Mouse (Mus musculus) limb, embryonic 14.5 days (tissue): ENCODE results near the gene Mast4. TPM values are rescaled to one million over a fixed set of nuclear protein-coding genes. Genes with fewer than 3 reads are reported as not detected.
"Not testable (repeated sequence)": the region's sequence is repeated elsewhere in the genome, so short reads cannot be mapped to it uniquely, and the experiment has no call there.

Experiments used
- ATAC-seq: fragments of 200-750 bp; cut with Nextera tagmentation; 2 replicates; pipeline ENCODE4 v1.8.0; 2017; ENCODE audit warnings: low read depth, moderate number of reproducible peaks, moderate TSS enrichment; ENCODE audit not compliant: low FRiP score
- DNase-seq: peaks from one replicate; pipeline ENCODE4 v3.0.0-alpha.2; 2015; ENCODE audit warnings: low spot score
- H3K27ac ChIP-seq: fragments of 300-500 bp; sonication (generic); replicated peaks from 2 replicates; pipeline ENCODE4 v1.5.1; 2014; ENCODE audit warnings: low read depth, mild to moderate bottlenecking, low read length, moderate library complexity, mixed read lengths
- H3K27me3 ChIP-seq: fragments of 300-500 bp; sonication (generic); 2 replicates; pipeline ENCODE4 v1.6.1; 2014; ENCODE audit warnings: low read length, mixed read lengths; ENCODE audit not compliant: control insufficient read depth, insufficient read depth
- H3K36me3 ChIP-seq: fragments of 300-500 bp; sonication (generic); 2 replicates; pipeline ENCODE4 v1.6.1; 2014; ENCODE audit warnings: mild to moderate bottlenecking, low read length, moderate library complexity, mixed read lengths; ENCODE audit not compliant: control insufficient read depth, insufficient read depth
- H3K4me1 ChIP-seq: fragments of 300-500 bp; sonication (generic); 2 replicates; pipeline ENCODE4 v1.6.1; 2014; ENCODE audit warnings: antibody characterized with exemption, low read length, mixed read lengths; ENCODE audit not compliant: control insufficient read depth, insufficient read depth
- H3K4me2 ChIP-seq: fragments of 300-500 bp; sonication (generic); replicated peaks from 2 replicates; pipeline ENCODE4 v1.6.1; 2014; ENCODE audit warnings: low read depth, mild to moderate bottlenecking, low read length, moderate library complexity; ENCODE audit not compliant: severe bottlenecking
- H3K4me3 ChIP-seq: fragments of 300-500 bp; sonication (generic); replicated peaks from 2 replicates; pipeline ENCODE4 v1.5.1; 2014; ENCODE audit warnings: low read length
- H3K9ac ChIP-seq: fragments of 300-500 bp; sonication (generic); 2 replicates; pipeline ENCODE4 v1.6.1; 2014; ENCODE audit warnings: mild to moderate bottlenecking, low read depth, low read length, moderate library complexity; ENCODE audit not compliant: severe bottlenecking
- H3K9me3 ChIP-seq: fragments of 300-500 bp; sonication (generic); 2 replicates; pipeline ENCODE4 v1.6.1; 2016; ENCODE audit warnings: low read length; ENCODE audit not compliant: control insufficient read depth
- POLR2A ChIP-seq: fragments of 200-500 bp; IDR thresholded peaks from 2 replicates; pipeline ENCODE4 v1.8.0; 2012; ENCODE audit warnings: inconsistent platforms, mild to moderate bottlenecking, moderate library complexity, borderline replicate concordance; ENCODE audit not compliant: insufficient read depth, insufficient read length; ENCODE audit errors: extremely low read depth
- WGBS: fragments of 180-500 bp; shearing (Covaris S2); extraction: QIAGEN DNeasy Blood & Tissue Kit; methylation state at CpG from one replicate; pipeline ENCODE4 v1.1.7; 2014; 5-methylcytosine and 5-hydroxymethylcytosine counted together
- polyA plus RNA-seq, 2 experiments: library from polyadenylated mRNA; depleted of rRNA in 1 of 2; stranded (reverse) in 1 of 2; unstranded in 1 of 2; fragments of >200 nt; fragmentation: Nextera tagmentation in 1 of 2; extraction: Ambion mirVana in 1 of 2; gene quantifications; 2 replicates each; pipeline versions ENCODE4 v1.2.1 to v1.2.3; 2012 to 2014

Mast4 gene
- polyA plus RNA-seq (2012; rRNA removed): 12.5 and 12.9 TPM in 2 replicates
- polyA plus RNA-seq (2014; fragmentation: Nextera tagmentation; extraction: Ambion mirVana): 25.2 and 28.7 TPM in 2 replicates

GRCm38 (mm10) chr13:103334392-103334686 lies at the start of gene Mast4:
TSS of gene Mast4 (minus strand) at chr13:103334497.
- peak; percentile 70; the same call in 1 of the 2 replicates for TF ChIP-seq POLR2A
- whole genome bisulfite sequencing: under 1% methylated on average over 39 of the region's 44 CpGs
- Histone ChIP-seq H3K27me3 (peaks cover 25% of the 10 kb centered on the region), H3K27ac (no peak within 1 kb of the TSS; the same call in 1 of the 2 replicates), H3K4me3 (peak within 1 kb of the TSS; percentile 72), H3K9ac (peak within 1 kb of the TSS; percentile 66), H3K36me3 (no peaks in the 10 kb centered on the region), H3K4me1 (peaks cover 6% of the 10 kb centered on the region), H3K4me2 (peak within 1 kb of the TSS; percentile 94), H3K9me3 (no peaks in the 10 kb centered on the region)
- DNase-seq (peak; percentile 82), ATAC-seq (peak; percentile 93)

- H3K9ac ChIP-seq: no peak overlapping the region
- no peak for ATAC-seq
- 43% methylated on average over 1 of the region's 1 CpGs for WGBS
Observed at GRCm38 (mm10) chr13:103374495-103374894, 40.2 kb upstream of the Mast4 start.

GRCm38 (mm10) chr13:103369194-103369593 lies 34.9 kb upstream of the Mast4 start:
- Histone ChIP-seq H3K27ac (no peak overlapping the region), H3K27me3 (no peaks in the 10 kb centered on the region), H3K4me2 (no peak overlapping the region), H3K9ac (no peak overlapping the region), H3K4me3 (no peak overlapping the region), H3K9me3 (no peaks in the 10 kb centered on the region), H3K36me3 (no peaks in the 10 kb centered on the region), H3K4me1 (no peaks in the 10 kb centered on the region)
- TF ChIP-seq POLR2A: no peak
- DNase-seq (no peak), ATAC-seq (no peak)
- 76% methylated on average over 7 of the region's 7 CpGs for WGBS

More at GRCm38 (mm10) chr13:103374495-103374894, 40.2 kb upstream of the Mast4 start:
- no peak overlapping the region for H3K4me2 ChIP-seq
- DNase-seq: no peak
- H3K36me3 ChIP-seq: no peaks in the 10 kb centered on the region
- H3K9me3 ChIP-seq: no peaks in the 10 kb centered on the region
- no peak overlapping the region for H3K27ac ChIP-seq
- TF ChIP-seq POLR2A: no peak
- no peak overlapping the region for H3K4me3 ChIP-seq
- no peaks in the 10 kb centered on the region for H3K27me3 ChIP-seq
- no peaks in the 10 kb centered on the region for H3K4me1 ChIP-seq

GRCm38 (mm10) chr13:103363181-103363580 lies 28.9 kb upstream of the Mast4 start:
- Histone ChIP-seq H3K4me3 (no peak overlapping the region), H3K9ac (no peak overlapping the region), H3K27me3 (no peaks in the 10 kb centered on the region), H3K27ac (no peak overlapping the region), H3K36me3 (no peaks in the 10 kb centered on the region), H3K4me2 (no peak overlapping the region), H3K9me3 (no peaks in the 10 kb centered on the region), H3K4me1 (no peaks in the 10 kb centered on the region)
- no peak for ATAC-seq
- 62% methylated on average over 10 of the region's 10 CpGs for WGBS
- DNase-seq: no peak
- TF ChIP-seq POLR2A: no peak

GRCm38 (mm10) chr13:103357415-103357814 lies 23.1 kb upstream of the Mast4 start:
- H3K9ac ChIP-seq, H3K27ac ChIP-seq, ATAC-seq, H3K27me3 ChIP-seq, H3K4me3 ChIP-seq, H3K9me3 ChIP-seq, H3K36me3 ChIP-seq, DNase-seq, H3K4me2 ChIP-seq, H3K4me1 ChIP-seq: not testable (repeated sequence)
- WGBS: 97% methylated on average over 16 of the region's 16 CpGs

GRCm38 (mm10) chr13:103356909-103357308 lies 22.6 kb upstream of the Mast4 start:
- H3K27ac ChIP-seq, ATAC-seq, H3K4me3 ChIP-seq, H3K27me3 ChIP-seq, H3K36me3 ChIP-seq, H3K9ac ChIP-seq, H3K4me1 ChIP-seq, H3K9me3 ChIP-seq, DNase-seq, H3K4me2 ChIP-seq: not testable (repeated sequence)
- WGBS: 96% methylated on average over 5 of the region's 6 CpGs
